8 mouse cellular contexts compared by ENCODE assay signal in the genomic region with DNA sequence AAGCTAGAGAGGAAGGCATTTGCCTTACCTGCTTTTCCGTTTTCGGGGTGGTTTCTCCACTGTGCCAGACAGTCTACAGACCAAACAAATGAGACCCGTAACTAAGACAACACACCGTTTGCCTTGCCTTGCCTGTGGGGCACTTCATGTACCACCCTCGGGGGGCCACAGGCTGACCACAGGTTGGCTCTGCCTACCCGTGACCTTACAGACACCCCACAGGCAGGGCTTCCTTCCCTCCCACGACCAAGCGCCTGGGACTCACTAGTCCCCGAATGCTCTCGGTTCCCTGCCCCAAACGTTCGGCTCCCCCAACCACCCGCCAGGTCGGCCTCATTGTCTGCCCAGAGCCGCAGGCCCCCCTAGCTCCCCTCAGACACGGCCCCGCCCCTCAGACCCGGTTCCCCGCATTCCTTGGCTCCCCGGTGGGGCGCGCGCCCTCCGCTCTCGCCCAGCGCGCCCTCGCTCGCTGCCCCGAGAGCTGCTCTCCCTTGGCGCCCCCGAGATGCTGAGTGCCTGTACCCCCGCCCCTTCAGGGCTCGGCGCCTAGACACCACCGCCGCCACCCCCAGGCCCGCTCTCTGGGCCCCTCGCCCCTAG. TPM values are rescaled to one million over a fixed set of nuclear protein-coding genes. Genes with fewer than 3 reads are reported as not detected.
DNase-seq lines count a peak whose midpoint lies in the region; ATAC-seq and TF ChIP-seq lines count a peak whose summit lies in the region.

No protein-coding gene starts in this region.

- no peak for TF ChIP-seq POLR2A in kidney, adult 2 months (IDR thresholded peaks at IDR 0.05; ENCODE audit: low read depth, low read length)
- TF ChIP-seq POLR2A in MEL (IDR thresholded peaks at IDR 0.05; ENCODE audit: control insufficient read depth in 1 of 2, insufficient read depth in 1 of 2, low read depth in 1 of 2, low read length in 2 of 2, poor library complexity in 1 of 2): no peak

- no peak for TF ChIP-seq EP300 in MEL (IDR thresholded peaks at IDR 0.05; ENCODE audit: low read depth in 1 of 2, low read length in 2 of 2)

- no peaks in the 10 kb centered on the region for H3K9me3 ChIP-seq in MEL (replicated peaks; ENCODE audit: insufficient read depth, low read length)
- no peaks in the 10 kb centered on the region for H3K9me3 ChIP-seq in embryonic facial prominence, embryonic 15.5 days (replicated peaks)
- H3K9me3 ChIP-seq in intestine, embryonic 16.5 days (ENCODE audit: control insufficient read depth, low read length): no peaks in the 10 kb centered on the region
- H3K9me3 ChIP-seq in stomach, embryonic 15.5 days: no peaks in the 10 kb centered on the region

- peak overlapping the region; percentile 89 for H3K4me3 ChIP-seq in kidney, adult 2 months (ENCODE audit: insufficient read depth, low read depth, low read length)
- H3K4me3 ChIP-seq in MEL (ENCODE audit: control insufficient read depth in 1 of 2, insufficient read depth in 1 of 2, low read depth in 2 of 2, low read length in 2 of 2): peak overlapping the region; percentile 67 to 90
- peak overlapping the region; percentile 99 for H3K4me3 ChIP-seq in embryonic facial prominence, embryonic 15.5 days (replicated peaks)
- peak overlapping the region; percentile 100 for H3K4me3 ChIP-seq in intestine, embryonic 16.5 days (ENCODE audit: low read length)
- H3K4me3 ChIP-seq in stomach, embryonic 15.5 days (replicated peaks): peak overlapping the region; percentile 63

- H3K27ac ChIP-seq in kidney, adult 2 months (ENCODE audit: insufficient read depth, low read depth, low read length): peak overlapping the region; percentile 51; the same call in 1 of the 2 replicates
- H3K27ac ChIP-seq in MEL (ENCODE audit: control insufficient read depth, low read depth, low read length): no peak overlapping the region
- peak overlapping the region; percentile 97 for H3K27ac ChIP-seq in embryonic facial prominence, embryonic 15.5 days (replicated peaks)
- H3K27ac ChIP-seq in intestine, embryonic 16.5 days (ENCODE audit: low read length): peak overlapping the region; percentile 91
- peak overlapping the region; percentile 89 for H3K27ac ChIP-seq in stomach, embryonic 15.5 days

- peaks cover 2% of the 10 kb centered on the region; the same call in 1 of the 2 replicates for H3K4me1 ChIP-seq in kidney, adult 2 months (ENCODE audit: control insufficient read depth, insufficient read depth, low read length)
- H3K4me1 ChIP-seq in MEL (ENCODE audit: control insufficient read depth in 1 of 2, insufficient read depth in 2 of 2, low read length in 2 of 2): no peaks in the 10 kb centered on the region; a peak in 1 of 4 replicates
- H3K4me1 ChIP-seq in embryonic facial prominence, embryonic 15.5 days: peaks cover 17% of the 10 kb centered on the region
- H3K4me1 ChIP-seq in intestine, embryonic 16.5 days (ENCODE audit: control insufficient read depth, insufficient read depth, low read length): peaks cover 5% of the 10 kb centered on the region; the same call in 1 of the 2 replicates
- no peaks in the 10 kb centered on the region for H3K4me1 ChIP-seq in stomach, embryonic 15.5 days

- TF ChIP-seq RAD21 in MEL (IDR thresholded peaks at IDR 0.05; ENCODE audit: low read depth, low read length): no peak

- no peaks in the 10 kb centered on the region for H3K36me3 ChIP-seq in kidney, adult 2 months (ENCODE audit: control insufficient read depth, insufficient read depth, low read length)
- H3K36me3 ChIP-seq in MEL (ENCODE audit: control insufficient read depth in 1 of 2, insufficient read depth in 2 of 2, low read length in 2 of 2): peaks cover 0 to 3% of the 10 kb centered on the region in 2 experiments; a peak in 1 of 4 replicates
- H3K36me3 ChIP-seq in embryonic facial prominence, embryonic 15.5 days: 0 out of 2 replicates have a peak, but pooled peaks cover 10% of the 10 kb centered on the region
- H3K36me3 ChIP-seq in intestine, embryonic 16.5 days (ENCODE audit: control insufficient read depth, insufficient read depth, low read length): no peaks in the 10 kb centered on the region
- no peaks in the 10 kb centered on the region for H3K36me3 ChIP-seq in stomach, embryonic 15.5 days

- no peak for TF ChIP-seq CTCF in kidney, adult 2 months (conservative IDR thresholded peaks at IDR 0.05; ENCODE audit: insufficient read depth, insufficient read length, low read depth, low read length)
- TF ChIP-seq CTCF in MEL (IDR thresholded peaks at IDR 0.05 in 2 of 3, conservative IDR thresholded peaks at IDR 0.05 in 1 of 3; ENCODE audit: control insufficient read depth in 1 of 3, insufficient read depth in 1 of 3, low read depth in 2 of 3, low read length in 3 of 3, poor library complexity in 1 of 3, severe bottlenecking in 1 of 3): no peak

- peaks cover 4% of the 10 kb centered on the region; the same call in 1 of the 2 replicates for H3K79me2 ChIP-seq in MEL (ENCODE audit: control insufficient read depth, insufficient read depth, low read length, poor library complexity)

- H3K27me3 ChIP-seq in kidney, adult 2 months (replicated peaks; ENCODE audit: control insufficient read depth, insufficient read depth, low read length): no peaks in the 10 kb centered on the region
- H3K27me3 ChIP-seq in MEL (ENCODE audit: control insufficient read depth in 1 of 2, insufficient read depth in 2 of 2, low read length in 2 of 2): no peaks in the 10 kb centered on the region
- no peaks in the 10 kb centered on the region for H3K27me3 ChIP-seq in embryonic facial prominence, embryonic 15.5 days
- no peaks in the 10 kb centered on the region for H3K27me3 ChIP-seq in intestine, embryonic 16.5 days (replicated peaks; ENCODE audit: control insufficient read depth, insufficient read depth, low read length)
- no peaks in the 10 kb centered on the region for H3K27me3 ChIP-seq in stomach, embryonic 15.5 days (replicated peaks)

- under 1% methylated on average over 37 of the region's 39 CpGs for WGBS in kidney, adult 2 months
- WGBS in embryonic facial prominence, embryonic 15.5 days: under 1% methylated on average over 36 of the region's 39 CpGs
- under 1% methylated on average over 28 of the region's 39 CpGs for WGBS in intestine, embryonic 16.5 days
- WGBS in stomach, embryonic 15.5 days: 0% methylated on average over 38 of the region's 39 CpGs

- DNase-seq in kidney, adult 2 months: peak; percentile 12
- no peak for DNase-seq in kidney, postnatal 14 days
- DNase-seq in MEL (ENCODE audit: low read depth, low spot score): no peak
- DNase-seq in layer of hippocampus, adult 11-12 months (ENCODE audit: low spot score): no peak

- H3K9ac ChIP-seq in MEL (ENCODE audit: control insufficient read depth, low read depth, low read length, poor library complexity, severe bottlenecking): peak overlapping the region; percentile 81
- peak overlapping the region; percentile 79 for H3K9ac ChIP-seq in embryonic facial prominence, embryonic 15.5 days
- H3K9ac ChIP-seq in intestine, embryonic 16.5 days (ENCODE audit: low read depth, low read length): peak overlapping the region; percentile 92
- H3K9ac ChIP-seq in stomach, embryonic 15.5 days: peak overlapping the region; percentile 70

- ATAC-seq in embryonic facial prominence, embryonic 15.5 days (ENCODE audit: insufficient number of reproducible peaks, low FRiP score, low TSS enrichment, low read depth): peak; percentile 87
- peak; percentile 83 for ATAC-seq in intestine, embryonic 16.5 days
- ATAC-seq in megakaryocyte, adult 5-6 weeks (ENCODE audit: poor library complexity, severe bottlenecking): peak; percentile 27
- ATAC-seq in stomach, embryonic 15.5 days (ENCODE audit: insufficient read depth, low FRiP score, low read depth): peak; percentile 74

- H3K4me2 ChIP-seq in embryonic facial prominence, embryonic 15.5 days (replicated peaks): peak overlapping the region; percentile 77
- peak overlapping the region; percentile 86 for H3K4me2 ChIP-seq in intestine, embryonic 16.5 days (ENCODE audit: low read depth, low read length)
- H3K4me2 ChIP-seq in stomach, embryonic 15.5 days: peak overlapping the region; percentile 78

TF ChIP-seq in MEL, 35 proteins besides CTCF, POLR2A, EP300 and RAD21:
- no peak for TF ChIP-seq USF1 (IDR thresholded peaks at IDR 0.05; ENCODE audit: low read depth, low read length)
- TF ChIP-seq SIN3A (IDR thresholded peaks at IDR 0.05; ENCODE audit: low read length): peak; percentile 42
TF ChIP-seq in MEL: peak in this region for 1.

RNA-seq across cellular contexts. Expression of a gene that starts 0.5 kb away (rescaled TPM):
- 1.7 TPM in 2 replicates for polyA plus RNA-seq in kidney, adult 2 months (2012; rRNA removed)
- 1.8 and 4.6 TPM in 2 replicates for total RNA-seq in MEL (2012; rRNA removed)
- polyA plus RNA-seq in MEL (2012; ENCODE audit: insufficient read depth in 1 of 2, insufficient read length in 2 of 2, low read depth in 1 of 2, low replicate concordance in 2 of 2, missing spikeins in 1 of 2): 1 to 10 TPM in 1 of 2 experiments, not detected in 1; 4.6 TPM
- 12.3 and 12.5 TPM in 2 replicates for polyA plus RNA-seq in embryonic facial prominence, embryonic 15.5 days (2015; fragmentation: Nextera tagmentation; extraction: Ambion mirVana)
- 3.9 and 4.2 TPM in 2 replicates for polyA plus RNA-seq in intestine, embryonic 16.5 days (2015; fragmentation: Nextera tagmentation; extraction: Ambion mirVana)
- total RNA-seq in megakaryocyte, adult 5-6 weeks (2015): 3.1 and 6.1 TPM in 2 replicates
- total RNA-seq in megakaryocyte, adult 5-6 weeks (2017): 4.3 and 7.4 TPM in 2 replicates
- polyA plus RNA-seq in stomach, embryonic 15.5 days (2015; fragmentation: Nextera tagmentation; extraction: Ambion mirVana): 8.5 and 9.6 TPM in 2 replicates

RNA-seq across cellular contexts. Expression of a gene that starts 36.2 kb away (rescaled TPM):
- 24.9 and 32.6 TPM in 2 replicates for polyA plus RNA-seq in kidney, adult 2 months (2012; rRNA removed)
- total RNA-seq in MEL (2012; rRNA removed): 34.9 and 37.7 TPM in 2 replicates
- polyA plus RNA-seq in MEL (2012; ENCODE audit: insufficient read depth in 1 of 2, insufficient read length in 2 of 2, low read depth in 1 of 2, low replicate concordance in 2 of 2, missing spikeins in 1 of 2): 10 to 100 TPM in 1 of 2 experiments, not detected in 1; 43.1 TPM
- 71.3 and 71.6 TPM in 2 replicates for polyA plus RNA-seq in embryonic facial prominence, embryonic 15.5 days (2015; fragmentation: Nextera tagmentation; extraction: Ambion mirVana)
- 70.4 and 72.4 TPM in 2 replicates for polyA plus RNA-seq in intestine, embryonic 16.5 days (2015; fragmentation: Nextera tagmentation; extraction: Ambion mirVana)
- total RNA-seq in megakaryocyte, adult 5-6 weeks (2015): 133 and 150 TPM in 2 replicates
- total RNA-seq in megakaryocyte, adult 5-6 weeks (2017): 71.6 and 77.3 TPM in 2 replicates
- polyA plus RNA-seq in stomach, embryonic 15.5 days (2015; fragmentation: Nextera tagmentation; extraction: Ambion mirVana): 71.2 and 73.8 TPM in 2 replicates

Comparison
In these comparisons a context has a peak if more than half of its experiments do, and no peak if none do; other contexts are left out.
1. ATAC-seq: peak in every context shown above with its lines; median percentile 87 in embryonic facial prominence, embryonic 15.5 days; 83 in intestine, embryonic 16.5 days; 74 in stomach, embryonic 15.5 days; 27 in megakaryocyte, adult 5-6 weeks.